Mouse (Mus musculus) intestine, embryonic 15.5 days (tissue): Measurements from ENCODE around the gene Bach2. TPM values are rescaled to one million over a fixed set of nuclear protein-coding genes. Genes with fewer than 3 reads are reported as not detected.

ENCODE experiments used
- ATAC-seq: fragments of 200-750 bp; cut with Nextera tagmentation; 2 replicates; pipeline ENCODE4 v1.8.0; 2017; ENCODE audit warnings: moderate TSS enrichment, moderate library complexity
- H3K27ac ChIP-seq: fragments of 300-500 bp; sonication (generic); 2 replicates; pipeline ENCODE4 v1.5.1; 2015; ENCODE audit warnings: mild to moderate bottlenecking, inconsistent platforms
- H3K27me3 ChIP-seq: fragments of 300-500 bp; sonication (generic); replicated peaks from 2 replicates; pipeline ENCODE4 v1.6.1; 2015; ENCODE audit warnings: inconsistent platforms
- H3K36me3 ChIP-seq: fragments of 300-500 bp; sonication (generic); 2 replicates; pipeline ENCODE4 v1.6.1; 2015; ENCODE audit warnings: inconsistent platforms
- H3K4me1 ChIP-seq: fragments of 300-500 bp; sonication (generic); replicated peaks from 2 replicates; pipeline ENCODE4 v1.6.1; 2015; ENCODE audit warnings: inconsistent platforms
- H3K4me2 ChIP-seq: fragments of 300-500 bp; sonication (generic); replicated peaks from 2 replicates; pipeline ENCODE4 v1.6.1; 2015; ENCODE audit warnings: mild to moderate bottlenecking, inconsistent platforms
- H3K4me3 ChIP-seq: fragments of 300-500 bp; sonication (generic); replicated peaks from 2 replicates; pipeline ENCODE4 v1.5.1; 2015; ENCODE audit warnings: inconsistent platforms
- H3K9ac ChIP-seq: fragments of 300-500 bp; sonication (generic); 2 replicates; pipeline ENCODE4 v1.6.1; 2015; ENCODE audit warnings: inconsistent platforms
- H3K9me3 ChIP-seq: fragments of 300-500 bp; sonication (generic); 2 replicates; pipeline ENCODE4 v1.6.1; 2016; ENCODE audit warnings: inconsistent platforms
- WGBS: fragments of 180-500 bp; shearing (Covaris S2); methylation state at CpG from one replicate; pipeline ENCODE4 v1.1.7; 2015; 5-methylcytosine and 5-hydroxymethylcytosine counted together
- polyA plus RNA-seq: library from polyadenylated mRNA; unstranded; fragments of >200 nt; fragmentation: Nextera tagmentation; extraction: Ambion mirVana; gene quantifications from 2 replicates; pipeline ENCODE4 v1.2.1, GENCODE M21; 2015

Gene Bach2
- polyA plus RNA-seq, 1 experiment from 2014 or later, result 4.7 TPM

DNA sequence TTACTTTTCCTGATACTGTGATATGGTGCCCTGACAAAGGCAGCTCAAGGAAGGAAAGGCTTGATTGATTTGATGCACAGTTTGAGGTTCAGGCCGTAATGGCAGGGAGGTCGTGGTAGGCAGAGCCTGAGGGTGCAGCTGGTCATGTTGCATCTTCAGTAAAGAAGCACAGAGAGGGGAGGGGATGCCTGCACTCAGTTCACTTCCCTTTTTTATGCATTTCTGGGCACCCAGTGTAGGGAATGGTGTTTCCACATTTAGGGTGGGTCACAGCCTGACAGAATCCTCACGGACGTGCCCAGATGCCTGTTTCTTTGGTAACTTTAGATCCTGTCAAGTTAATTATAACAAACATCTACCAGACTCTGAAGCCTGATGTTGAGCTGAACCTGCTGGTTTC is 306.9 kb downstream of the Bach2 start:
- Histone ChIP-seq H3K36me3 (no peaks in the 10 kb centered on the region), H3K9ac (no peak overlapping the region), H3K4me1 (no peaks in the 10 kb centered on the region), H3K4me2 (no peak overlapping the region), H3K4me3 (no peak overlapping the region), H3K27ac (no peak overlapping the region), H3K27me3 (no peaks in the 10 kb centered on the region), H3K9me3 (no peaks in the 10 kb centered on the region)
- ATAC-seq, result no peak
- WGBS, result 64% methylated on average over 4 of the region's 4 CpGs

DNA sequence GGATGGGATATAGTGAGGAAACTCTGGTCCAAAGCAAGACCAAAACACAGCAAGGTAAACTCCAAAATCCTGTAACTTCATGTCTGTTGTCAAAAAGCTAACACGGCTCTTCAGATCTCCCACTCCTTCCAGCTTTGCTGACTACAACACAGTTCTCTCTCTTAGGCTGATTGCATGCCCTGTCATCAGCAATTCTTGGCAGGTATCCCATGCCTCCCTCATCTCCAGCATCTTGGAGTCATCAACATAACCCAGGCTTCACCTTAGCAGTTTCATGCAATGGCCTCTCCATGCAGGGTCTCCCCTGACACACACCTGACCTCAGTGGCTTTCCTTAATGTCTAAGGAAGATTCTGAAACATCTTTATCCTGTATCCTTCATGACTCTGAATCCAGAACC is 310.5 kb downstream of the Bach2 start:
- no peak overlapping the region for H3K9ac ChIP-seq
- H3K27ac ChIP-seq, result no peak overlapping the region
- no peak for ATAC-seq
- no peaks in the 10 kb centered on the region for H3K27me3 ChIP-seq
- H3K36me3 ChIP-seq, result no peaks in the 10 kb centered on the region
- no peaks in the 10 kb centered on the region for H3K4me1 ChIP-seq
- no peak overlapping the region for H3K4me3 ChIP-seq
- H3K9me3 ChIP-seq, result no peaks in the 10 kb centered on the region
- no peak overlapping the region for H3K4me2 ChIP-seq
- 84% methylated on average over 1 of the region's 1 CpGs for WGBS

DNA sequence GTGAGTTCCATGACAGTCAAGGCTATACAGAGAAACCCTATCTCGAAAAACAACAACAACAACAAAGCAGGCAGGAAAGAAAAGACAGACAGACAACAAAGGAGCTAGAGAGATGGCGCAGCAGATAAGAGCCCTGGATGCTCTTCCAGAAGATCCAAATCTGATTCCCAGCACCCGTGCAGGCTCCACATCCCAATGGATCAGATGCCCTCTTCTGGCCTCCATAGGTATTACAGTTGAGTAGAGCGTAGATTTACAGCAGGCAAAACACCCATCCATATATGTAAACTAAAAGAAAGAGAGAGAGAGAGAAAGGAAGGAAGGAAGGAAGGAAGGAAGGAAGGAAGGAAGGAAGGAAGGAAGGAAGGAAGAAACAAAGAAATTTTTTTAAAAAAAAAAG is 312.7 kb downstream of the Bach2 start:
- WGBS, result 58% methylated on average over 4 of the region's 4 CpGs
- Histone ChIP-seq H3K36me3 (no peaks in the 10 kb centered on the region), H3K9me3 (no peaks in the 10 kb centered on the region), H3K4me2 (no peak overlapping the region), H3K4me1 (no peaks in the 10 kb centered on the region), H3K27ac (no peak overlapping the region), H3K27me3 (no peaks in the 10 kb centered on the region), H3K4me3 (no peak overlapping the region), H3K9ac (no peak overlapping the region)
- ATAC-seq, result no peak

DNA sequence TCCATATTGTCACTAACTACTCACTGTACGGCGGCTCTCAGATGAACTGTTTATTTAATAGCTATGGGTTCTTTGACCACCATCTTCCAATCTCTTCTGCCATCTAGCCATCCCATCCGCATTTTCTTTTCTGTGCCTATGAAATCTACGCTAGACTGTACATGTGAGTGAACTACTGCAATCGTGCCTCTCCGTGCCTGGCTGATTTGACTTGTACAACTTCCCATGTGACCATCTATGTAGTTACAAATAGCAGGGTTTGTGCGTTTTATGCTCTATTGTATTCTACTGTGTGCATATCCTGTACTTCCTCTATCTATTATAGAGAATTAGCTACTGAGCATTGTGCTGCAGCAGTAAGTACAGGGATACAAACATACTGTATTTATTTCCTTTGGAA is 316.9 kb downstream of the Bach2 start:
- ATAC-seq, result no peak
- H3K4me1 ChIP-seq, result no peaks in the 10 kb centered on the region
- H3K4me2 ChIP-seq, result no peak overlapping the region
- H3K9me3 ChIP-seq, result no peaks in the 10 kb centered on the region
- no peak overlapping the region for H3K4me3 ChIP-seq
- H3K36me3 ChIP-seq, result no peaks in the 10 kb centered on the region
- H3K27ac ChIP-seq, result no peak overlapping the region
- WGBS, result 89% methylated on average over 7 of the region's 7 CpGs
- H3K27me3 ChIP-seq, result no peaks in the 10 kb centered on the region
- H3K9ac ChIP-seq, result no peak overlapping the region

DNA sequence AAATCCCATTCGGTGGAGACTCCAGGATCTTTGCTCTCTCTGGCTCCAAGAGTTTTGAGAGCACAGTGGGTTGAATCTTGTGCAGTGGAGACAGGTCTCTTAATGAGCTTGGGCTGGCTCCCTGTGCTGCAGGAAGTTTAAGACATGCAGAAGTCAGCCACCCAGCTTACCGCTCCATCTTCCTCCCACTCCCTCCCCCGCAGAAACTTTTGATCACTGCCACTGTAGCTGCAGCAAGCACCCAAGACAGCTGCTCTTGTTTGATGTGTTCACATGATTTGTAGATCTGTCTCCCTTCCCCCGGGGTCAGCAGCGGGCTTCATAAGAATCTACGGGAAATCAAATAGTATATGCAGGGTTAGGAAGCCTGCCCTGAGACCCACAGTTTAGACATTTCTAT is 321.6 kb downstream of the Bach2 start:
- Histone ChIP-seq H3K9ac (no peak overlapping the region), H3K27me3 (no peaks in the 10 kb centered on the region), H3K36me3 (peaks cover 2% of the 10 kb centered on the region; the same call in 1 of the 2 replicates), H3K9me3 (no peaks in the 10 kb centered on the region), H3K4me2 (no peak overlapping the region), H3K27ac (no peak overlapping the region), H3K4me3 (no peak overlapping the region), H3K4me1 (no peaks in the 10 kb centered on the region)
- 35% methylated on average over 6 of the region's 6 CpGs for WGBS
- ATAC-seq, result no peak

DNA sequence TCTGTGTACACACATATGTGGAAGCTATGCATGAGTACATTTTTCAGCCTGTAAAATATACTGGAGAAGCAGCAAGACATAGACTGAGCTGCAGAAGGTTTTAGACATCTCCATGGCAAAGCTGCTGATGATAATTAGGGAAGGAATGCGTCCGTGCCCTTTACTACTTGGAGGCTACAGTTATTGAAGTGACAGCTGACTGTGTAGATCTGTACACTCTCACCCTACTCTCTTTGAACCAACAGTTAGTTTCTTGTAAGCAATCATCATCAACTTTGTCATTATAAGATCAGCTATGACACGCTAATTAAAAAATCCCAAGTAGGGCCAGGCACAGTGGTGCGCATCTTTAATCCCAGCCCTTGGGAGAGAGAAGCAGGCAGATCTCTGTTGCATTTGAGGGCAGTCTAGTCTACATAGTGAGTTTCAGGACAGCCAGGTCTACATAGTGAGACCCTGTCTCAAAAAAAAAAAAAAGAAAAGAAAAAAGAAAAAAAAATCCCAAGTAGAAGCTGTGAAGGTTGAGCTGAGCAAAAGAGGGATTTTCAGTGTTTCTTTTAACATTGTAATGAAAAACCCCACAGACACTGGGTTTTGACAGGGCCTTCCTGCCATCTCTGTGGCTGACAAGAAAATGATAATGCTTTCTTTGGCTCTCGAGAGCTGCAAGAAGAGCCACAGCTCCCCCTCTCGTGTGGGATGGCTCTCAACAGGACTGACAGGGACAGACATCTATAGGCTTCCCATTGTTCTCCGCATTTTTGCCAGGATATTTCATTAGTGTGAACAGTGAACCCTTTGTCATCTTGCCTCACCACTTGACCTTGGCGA is 322.3 kb downstream of the Bach2 start:
- Histone ChIP-seq H3K4me3 (no peak overlapping the region), H3K27me3 (no peaks in the 10 kb centered on the region), H3K4me2 (no peak overlapping the region), H3K27ac (no peak overlapping the region), H3K4me1 (no peaks in the 10 kb centered on the region), H3K36me3 (peaks cover 2% of the 10 kb centered on the region; the same call in 1 of the 2 replicates), H3K9ac (no peak overlapping the region), H3K9me3 (no peaks in the 10 kb centered on the region)
- WGBS, result 62% methylated on average over 8 of the region's 8 CpGs
- ATAC-seq, result no peak

DNA sequence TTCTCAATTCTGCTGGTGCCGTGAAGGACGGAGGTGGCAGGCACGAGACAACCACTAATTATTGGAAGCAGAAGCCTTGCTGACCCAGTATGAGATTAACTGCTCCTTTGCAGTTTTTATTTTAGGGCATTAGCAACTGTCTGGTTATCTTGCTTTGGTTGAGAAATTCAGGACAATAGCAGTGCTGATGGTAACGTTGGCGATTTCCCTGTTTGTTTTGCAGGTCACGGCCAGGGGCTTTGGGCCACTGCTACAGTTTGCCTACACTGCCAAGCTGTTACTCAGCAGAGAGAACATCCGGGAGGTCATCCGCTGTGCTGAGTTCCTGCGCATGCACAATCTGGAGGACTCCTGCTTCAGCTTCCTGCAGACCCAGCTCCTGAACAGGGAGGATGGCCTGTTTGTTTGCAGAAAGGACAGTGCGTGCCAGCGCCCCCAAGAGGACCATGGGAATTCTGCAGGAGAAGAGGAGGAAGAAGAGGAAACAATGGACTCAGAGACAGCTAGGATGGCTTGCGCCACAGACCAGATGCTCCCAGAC is 323.0 kb downstream of the Bach2 start:
- WGBS, result 54% methylated on average over 12 of the region's 12 CpGs
- no peak overlapping the region for H3K9ac ChIP-seq
- H3K4me1 ChIP-seq, result no peaks in the 10 kb centered on the region
- H3K4me2 ChIP-seq, result no peak overlapping the region
- no peak overlapping the region for H3K4me3 ChIP-seq
- peaks cover 2% of the 10 kb centered on the region; the same call in 1 of the 2 replicates for H3K36me3 ChIP-seq
- H3K27me3 ChIP-seq, result no peaks in the 10 kb centered on the region
- H3K9me3 ChIP-seq, result no peaks in the 10 kb centered on the region
- 0 out of 2 replicates have a peak, but pooled peaks have one; percentile 41 for ATAC-seq
- no peak overlapping the region for H3K27ac ChIP-seq

DNA sequence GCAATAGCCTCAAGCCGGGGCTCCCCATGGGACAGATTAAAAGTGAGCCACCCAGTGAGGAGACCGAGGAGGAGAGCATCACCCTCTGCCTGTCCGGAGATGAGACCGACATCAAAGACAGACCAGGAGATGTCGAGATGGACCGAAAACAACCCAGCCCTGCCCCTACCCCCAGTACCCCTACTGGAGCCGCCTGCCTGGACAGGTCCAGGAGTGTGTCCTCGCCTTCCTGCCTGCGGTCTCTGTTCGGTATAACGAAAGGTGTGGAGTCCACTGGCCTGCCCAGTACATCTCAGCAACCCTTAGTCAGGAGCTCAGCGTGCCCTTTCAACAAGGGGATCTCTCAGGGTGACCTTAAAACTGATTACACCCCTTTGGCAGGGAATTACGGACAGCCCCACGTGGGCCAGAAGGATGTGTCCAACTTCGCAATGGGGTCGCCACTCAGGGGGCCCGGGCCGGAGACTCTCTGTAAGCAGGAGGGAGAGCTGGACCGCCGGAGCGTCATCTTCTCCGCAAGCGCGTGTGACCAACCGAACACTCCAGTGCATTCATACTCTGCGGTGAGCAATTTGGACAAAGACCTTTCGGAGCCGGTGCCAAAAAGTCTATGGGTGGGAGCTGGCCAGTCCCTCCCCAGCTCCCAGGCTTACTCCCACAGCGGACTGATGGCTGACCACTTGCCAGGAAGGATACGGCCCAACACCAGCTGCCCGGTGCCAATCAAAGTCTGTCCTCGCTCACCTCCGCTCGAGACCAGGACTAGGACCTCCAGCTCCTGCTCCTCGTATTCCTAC is 323.9 kb downstream of the Bach2 start:
- Histone ChIP-seq H3K4me1 (no peaks in the 10 kb centered on the region), H3K36me3 (peaks cover 2% of the 10 kb centered on the region; the same call in 1 of the 2 replicates), H3K27ac (no peak overlapping the region), H3K9me3 (no peaks in the 10 kb centered on the region), H3K4me3 (no peak overlapping the region), H3K9ac (no peak overlapping the region), H3K27me3 (no peaks in the 10 kb centered on the region), H3K4me2 (no peak overlapping the region)
- no peak for ATAC-seq
- 95% methylated on average over 35 of the region's 35 CpGs for WGBS

DNA sequence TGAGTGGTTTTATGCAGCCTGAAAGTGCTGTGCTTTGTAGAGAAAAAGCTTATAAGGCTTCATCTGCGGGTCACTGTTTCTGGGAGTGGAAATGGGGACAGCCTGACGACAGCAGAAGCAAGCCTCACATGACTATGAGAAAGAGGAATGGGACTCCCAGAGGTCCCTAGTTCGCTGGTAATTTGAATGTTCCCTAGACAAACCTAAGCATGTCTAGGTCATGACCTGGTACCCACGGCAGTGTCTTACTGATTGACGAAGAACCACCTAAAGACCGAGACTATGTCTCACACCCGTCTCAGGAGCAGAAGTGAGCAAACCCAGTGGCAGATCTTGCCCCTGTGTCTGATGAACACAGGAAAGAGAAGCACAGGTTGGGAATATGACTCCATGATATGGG is 325.8 kb downstream of the Bach2 start:
- Histone ChIP-seq H3K4me1 (no peaks in the 10 kb centered on the region), H3K27me3 (no peaks in the 10 kb centered on the region), H3K4me3 (no peak overlapping the region), H3K4me2 (no peak overlapping the region), H3K27ac (no peak overlapping the region), H3K36me3 (peaks cover 2% of the 10 kb centered on the region; the same call in 1 of the 2 replicates), H3K9me3 (no peaks in the 10 kb centered on the region), H3K9ac (no peak overlapping the region)
- 87% methylated on average over 7 of the region's 7 CpGs for WGBS
- ATAC-seq, result no peak

DNA sequence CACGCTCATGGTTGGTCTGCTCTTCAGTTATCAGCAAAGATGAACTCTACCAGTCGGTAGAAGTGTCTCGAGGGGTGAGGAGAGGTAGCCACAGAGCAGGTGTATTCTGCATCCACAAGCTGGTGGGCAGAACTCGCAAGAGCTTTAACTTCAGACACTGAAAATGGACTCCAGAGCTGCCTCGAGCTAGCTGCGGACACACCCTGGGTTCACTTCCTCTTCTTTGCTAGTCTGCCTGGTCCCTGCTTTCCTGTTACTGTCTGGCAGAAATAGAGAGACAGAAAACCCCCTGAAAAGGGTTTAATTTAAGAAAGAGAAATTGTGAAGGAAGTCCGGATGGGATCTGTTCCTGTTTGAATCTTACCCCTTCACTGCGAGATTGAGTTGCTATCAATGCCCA is 326.3 kb downstream of the Bach2 start:
- Histone ChIP-seq H3K4me2 (no peak overlapping the region), H3K4me3 (no peak overlapping the region), H3K4me1 (no peaks in the 10 kb centered on the region), H3K27me3 (no peaks in the 10 kb centered on the region), H3K9me3 (no peaks in the 10 kb centered on the region), H3K27ac (no peak overlapping the region), H3K36me3 (peaks cover 2% of the 10 kb centered on the region; the same call in 1 of the 2 replicates), H3K9ac (no peak overlapping the region)
- WGBS, result 83% methylated on average over 8 of the region's 8 CpGs
- ATAC-seq, result no peak

DNA sequence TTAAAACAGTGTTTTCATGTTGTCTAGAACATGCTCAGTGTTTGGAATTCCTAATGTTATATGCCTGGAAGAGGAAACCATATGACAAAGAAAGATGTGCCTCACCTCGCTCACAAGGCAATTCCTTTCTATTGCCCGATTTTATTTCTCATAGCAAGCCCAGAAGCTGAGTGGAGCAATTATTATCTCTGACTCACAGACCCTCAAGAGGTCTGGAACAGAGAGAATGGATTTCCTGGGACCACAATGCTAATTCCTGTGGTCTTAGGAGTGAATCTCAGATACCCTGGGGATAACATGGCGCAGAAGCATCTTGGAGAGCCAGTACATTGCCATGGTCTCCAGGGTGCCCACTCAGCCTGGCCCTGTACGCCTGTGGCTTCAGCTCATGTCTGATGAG is 330.4 kb downstream of the Bach2 start:
- WGBS, result 75% methylated on average over 4 of the region's 4 CpGs
- Histone ChIP-seq H3K36me3 (no peaks in the 10 kb centered on the region), H3K27me3 (no peaks in the 10 kb centered on the region), H3K4me2 (no peak overlapping the region), H3K9ac (no peak overlapping the region), H3K4me3 (no peak overlapping the region), H3K27ac (no peak overlapping the region), H3K9me3 (no peaks in the 10 kb centered on the region), H3K4me1 (peaks cover 6% of the 10 kb centered on the region; the same call in 1 of the 2 replicates)
- no peak for ATAC-seq
